Mouse (Mus musculus) MEL (cell line): ENCODE data around the gene Magi2. TPM values are rescaled to one million over a fixed set of nuclear protein-coding genes. Genes with fewer than 3 reads are reported as not detected.

Experiments
- DNase-seq: peaks from one replicate; pipeline ENCODE4 v3.0.0; 2011; ENCODE audit warnings: low read depth, low spot score
- H3K27ac ChIP-seq: 2 replicates; pipeline ENCODE4 v1.5.1; 2012; ENCODE audit warnings: low read depth, mild to moderate bottlenecking, control low read depth, low read length, moderate library complexity; ENCODE audit not compliant: control insufficient read depth
- H3K27me3 ChIP-seq, 2 experiments: fragments of 150-350 bp in 1 of 2; sonication (generic) in 1 of 2; 2 replicates each; pipeline ENCODE4 v1.6.1; 2012; ENCODE audit warnings: low read length in 2 of 2, mild to moderate bottlenecking in 2 of 2, improper control_type of control experiment in 1 of 2, moderate library complexity in 1 of 2; ENCODE audit not compliant: insufficient read depth in 2 of 2, control insufficient read depth in 1 of 2
- H3K36me3 ChIP-seq, 2 experiments: 2 replicates each; pipeline ENCODE4 v1.6.1; 2012 to 2014; ENCODE audit warnings: low read length in 2 of 2, improper control_type of control experiment in 1 of 2, inconsistent platforms in 1 of 2, mild to moderate bottlenecking in 1 of 2; ENCODE audit not compliant: insufficient read depth in 2 of 2, control insufficient read depth in 1 of 2
- H3K4me1 ChIP-seq, 2 experiments: fragments of 150-350 bp in 1 of 2; sonication (generic) in 1 of 2; 2 replicates each; pipeline ENCODE4 v1.6.1; 2012; ENCODE audit warnings: low read length in 2 of 2, improper control_type of control experiment in 1 of 2, mild to moderate bottlenecking in 1 of 2; ENCODE audit not compliant: insufficient read depth in 2 of 2, control insufficient read depth in 1 of 2
- H3K4me3 ChIP-seq, 2 experiments: fragments of 150-350 bp in 1 of 2; sonication (generic) in 1 of 2; 2 replicates each; pipeline ENCODE4 v1.5.1; 2012; ENCODE audit warnings: low read depth in 2 of 2, low read length in 2 of 2, mild to moderate bottlenecking in 2 of 2, moderate library complexity in 2 of 2, control low read depth in 1 of 2, improper control_type of control experiment in 1 of 2; ENCODE audit not compliant: control insufficient read depth in 1 of 2, insufficient read depth in 1 of 2
- H3K79me2 ChIP-seq: 2 replicates; pipeline ENCODE4 v1.6.1; 2012; ENCODE audit warnings: mild to moderate bottlenecking, low read length, moderate library complexity; ENCODE audit not compliant: control insufficient read depth, poor library complexity, insufficient read depth
- H3K9ac ChIP-seq: 2 replicates; pipeline ENCODE4 v1.6.1; 2012; ENCODE audit warnings: low read depth, mild to moderate bottlenecking, control low read depth, low read length, moderate library complexity; ENCODE audit not compliant: control insufficient read depth, poor library complexity, severe bottlenecking
- H3K9me3 ChIP-seq: fragments of 150-350 bp; sonication (generic); replicated peaks from 2 replicates; pipeline ENCODE4 v1.6.1; 2012; ENCODE audit warnings: mild to moderate bottlenecking, low read length, improper control_type of control experiment, moderate library complexity; ENCODE audit not compliant: insufficient read depth
- CHD2 ChIP-seq: IDR thresholded peaks from 2 replicates; pipeline ENCODE4 v1.6.1; 2011; ENCODE audit warnings: low read length, improper control_type of control experiment
- E2F4 ChIP-seq: IDR thresholded peaks from 2 replicates; pipeline ENCODE4 v1.6.1; 2011; ENCODE audit warnings: low read depth, low read length, improper control_type of control experiment, borderline replicate concordance
- EP300 ChIP-seq, 2 experiments: IDR thresholded peaks; 2 replicates each; pipeline ENCODE4 v1.6.1; 2011; ENCODE audit warnings: improper control_type of control experiment in 2 of 2, low read length in 2 of 2, low read depth in 1 of 2, mild to moderate bottlenecking in 1 of 2
- GABPA ChIP-seq: IDR thresholded peaks from 2 replicates; pipeline ENCODE4 v1.6.1; 2012; ENCODE audit warnings: low read depth, mild to moderate bottlenecking, inconsistent platforms, low read length, improper control_type of control experiment, moderate library complexity
- GATA1 ChIP-seq: IDR thresholded peaks from 2 replicates; pipeline ENCODE4 v1.6.1; 2011; ENCODE audit warnings: low read depth, low read length, improper control_type of control experiment
- JUND ChIP-seq: IDR thresholded peaks from 2 replicates; pipeline ENCODE4 v1.6.1; 2011; ENCODE audit warnings: low read depth, mild to moderate bottlenecking, improper control_type of control experiment, low read length
- MAZ ChIP-seq: IDR thresholded peaks from 2 replicates; pipeline ENCODE4 v1.6.1; 2012; ENCODE audit warnings: low read depth, mild to moderate bottlenecking, inconsistent platforms, low read length, improper control_type of control experiment
- MEF2A ChIP-seq: IDR thresholded peaks from 2 replicates; pipeline ENCODE4 v1.6.1; 2014; ENCODE audit warnings: low read depth, mild to moderate bottlenecking, inconsistent platforms, low read length, improper control_type of control experiment; ENCODE audit not compliant: poor library complexity, insufficient replicate concordance, severe bottlenecking; ENCODE audit errors: extremely low read depth
- MXI1 ChIP-seq: IDR thresholded peaks from 2 replicates; pipeline ENCODE4 v1.6.1; 2011; ENCODE audit warnings: mild to moderate bottlenecking, low read depth, low read length, improper control_type of control experiment
- MYB ChIP-seq: IDR thresholded peaks from 2 replicates; pipeline ENCODE4 v1.6.1; 2011; ENCODE audit warnings: mild to moderate bottlenecking, low read depth, low read length, improper control_type of control experiment
- MYC ChIP-seq: IDR thresholded peaks from 2 replicates; pipeline ENCODE4 v1.6.1; 2011; ENCODE audit warnings: low read depth, mild to moderate bottlenecking, low read length, improper control_type of control experiment, moderate library complexity
- POLR2A ChIP-seq, 2 experiments: IDR thresholded peaks; 2 replicates each; pipeline ENCODE4 v1.6.1; 2011 to 2012; ENCODE audit warnings: low read length in 2 of 2, mild to moderate bottlenecking in 2 of 2, control low read depth in 1 of 2, improper control_type of control experiment in 1 of 2, low read depth in 1 of 2, moderate library complexity in 1 of 2; ENCODE audit not compliant: control insufficient read depth in 1 of 2, insufficient read depth in 1 of 2, poor library complexity in 1 of 2
- POLR2AphosphoS2 ChIP-seq: IDR thresholded peaks from 2 replicates; pipeline ENCODE4 v1.6.1; 2011; ENCODE audit warnings: low read length, improper control_type of control experiment
- RAD21 ChIP-seq: IDR thresholded peaks from 2 replicates; pipeline ENCODE4 v1.6.1; 2011; ENCODE audit warnings: mild to moderate bottlenecking, low read depth, low read length, improper control_type of control experiment
- TCF12 ChIP-seq: IDR thresholded peaks from 2 replicates; pipeline ENCODE4 v1.6.1; 2014; ENCODE audit warnings: low read depth, mild to moderate bottlenecking, inconsistent platforms, low read length, improper control_type of control experiment, moderate library complexity
- UBTF ChIP-seq: IDR thresholded peaks from 2 replicates; pipeline ENCODE4 v1.6.1; 2012; ENCODE audit warnings: low read depth, mild to moderate bottlenecking, inconsistent platforms, low read length, improper control_type of control experiment, moderate library complexity, borderline replicate concordance; ENCODE audit not compliant: insufficient read depth
- USF1 ChIP-seq: IDR thresholded peaks from 2 replicates; pipeline ENCODE4 v1.6.1; 2014; ENCODE audit warnings: low read depth, mild to moderate bottlenecking, inconsistent platforms, low read length, improper control_type of control experiment, moderate library complexity
- ZMIZ1 ChIP-seq: IDR thresholded peaks from 2 replicates; pipeline ENCODE4 v1.6.1; 2012; ENCODE audit warnings: low read depth, mild to moderate bottlenecking, inconsistent platforms, low read length, improper control_type of control experiment, moderate library complexity
- polyA plus RNA-seq, 2 experiments: library from polyadenylated mRNA; stranded (reverse) in 1 of 2; unstranded in 1 of 2; fragments of >175 nt in 1 of 2; fragments of >200 nt in 1 of 2; gene quantifications; 2 replicates each; pipeline versions ENCODE4 v1.2.1 to v1.2.4; 2012; ENCODE audit warnings: low replicate concordance in 2 of 2, low read depth in 1 of 2; ENCODE audit not compliant: insufficient read length in 2 of 2, insufficient read depth in 1 of 2, missing spikeins in 1 of 2
- total RNA-seq: library from RNA; depleted of rRNA; stranded (reverse); fragments of 300-350 nt; gene quantifications from 2 replicates; pipeline ENCODE4 v1.2.3, GENCODE M21; 2012

Gene Magi2
- total and polyA plus RNA-seq, 3 experiments = 0.46 to 0.47 TPM; not detected in 1

- H3K79me2 ChIP-seq = no peaks in the 10 kb centered on the region
- no peaks in the 10 kb centered on the region for H3K9me3 ChIP-seq
- DNase-seq = no peak
- no peaks in the 10 kb centered on the region for H3K4me1 ChIP-seq
- H3K36me3 ChIP-seq = no peaks in the 10 kb centered on the region
- TF ChIP-seq MXI1 = no peak
- no peak for TF ChIP-seq CHD2
- no peak for TF ChIP-seq GABPA
- no peak for TF ChIP-seq UBTF
- TF ChIP-seq POLR2AphosphoS2 = no peak
- no peak for TF ChIP-seq MYB
- no peak overlapping the region for H3K9ac ChIP-seq
- H3K4me3 ChIP-seq = no peak overlapping the region
- H3K27ac ChIP-seq = no peak overlapping the region
- no peaks in the 10 kb centered on the region for H3K27me3 ChIP-seq
Observed at GRCm38 (mm10) chr5:20007246-20007645, 780.4 kb downstream of the Magi2 start.

- DNase-seq = no peak
- no peak overlapping the region for H3K9ac ChIP-seq
- no peaks in the 10 kb centered on the region for H3K27me3 ChIP-seq
- H3K36me3 ChIP-seq = no peaks in the 10 kb centered on the region
- no peak overlapping the region for H3K4me3 ChIP-seq
- H3K4me1 ChIP-seq = no peaks in the 10 kb centered on the region
- TF ChIP-seq TCF12 = no peak
- H3K9me3 ChIP-seq = no peaks in the 10 kb centered on the region
- H3K79me2 ChIP-seq = no peaks in the 10 kb centered on the region
- no peak overlapping the region for H3K27ac ChIP-seq
Observed at GRCm38 (mm10) chr5:20010210-20010609, 783.4 kb downstream of the Magi2 start.

- H3K79me2 ChIP-seq = no peaks in the 10 kb centered on the region
- H3K27me3 ChIP-seq = no peaks in the 10 kb centered on the region
- H3K36me3 ChIP-seq = no peaks in the 10 kb centered on the region
- H3K9ac ChIP-seq = no peak overlapping the region
- no peak overlapping the region for H3K27ac ChIP-seq
- no peak for TF ChIP-seq USF1
- TF ChIP-seq JUND = no peak
- TF ChIP-seq EP300 (IDR thresholded peaks at IDR 0.05; ENCODE audit: low read depth in 1 of 2, low read length in 2 of 2) = no peak
- TF ChIP-seq POLR2AphosphoS2 = no peak
- TF ChIP-seq POLR2A (IDR thresholded peaks at IDR 0.05; ENCODE audit: control insufficient read depth in 1 of 2, insufficient read depth in 1 of 2, low read depth in 1 of 2, low read length in 2 of 2, poor library complexity in 1 of 2) = no peak
- TF ChIP-seq ZMIZ1 = no peak
- no peak for TF ChIP-seq E2F4
- TF ChIP-seq TCF12 = no peak
- no peak for TF ChIP-seq RAD21
- no peak for TF ChIP-seq MEF2A
- no peak for TF ChIP-seq GATA1
- no peak for TF ChIP-seq MYC
- no peak for TF ChIP-seq MAZ
- TF ChIP-seq, all 39 proteins: peak for 0
- H3K4me1 ChIP-seq = no peaks in the 10 kb centered on the region
- H3K4me3 ChIP-seq = no peak overlapping the region
- DNase-seq = no peak
- no peaks in the 10 kb centered on the region for H3K9me3 ChIP-seq
Observed at GRCm38 (mm10) chr5:20018063-20018462, 791.2 kb downstream of the Magi2 start.
